Mouse (Mus musculus) heart, adult 2 months (tissue): ENCODE results near the gene Psmg4. TPM values are rescaled to one million over a fixed set of nuclear protein-coding genes. Genes with fewer than 3 reads are reported as not detected.

Source experiments
- DNase-seq, 2 experiments: peaks; one replicate each; pipeline ENCODE4 v3.0.0; 2021
- H3K27ac ChIP-seq: fragments of 200-600 bp; 2 replicates; pipeline ENCODE4 v1.8.1; 2022
- H3K27me3 ChIP-seq: fragments of 200-500 bp; 2 replicates; pipeline ENCODE4 v1.6.1; 2012; ENCODE audit warnings: mild to moderate bottlenecking, low read length, inconsistent platforms, mixed read lengths; ENCODE audit not compliant: control insufficient read depth, insufficient read depth
- H3K36me3 ChIP-seq: fragments of 200-500 bp; 2 replicates; pipeline ENCODE4 v1.6.1; 2012; ENCODE audit warnings: low read length, inconsistent platforms; ENCODE audit not compliant: control insufficient read depth, insufficient read depth
- H3K4me1 ChIP-seq: fragments of 200-500 bp; 2 replicates; pipeline ENCODE4 v1.6.1; 2011; ENCODE audit warnings: low read length; ENCODE audit not compliant: control insufficient read depth, insufficient read depth
- H3K4me3 ChIP-seq: fragments of 200-600 bp; 2 replicates; pipeline ENCODE4 v1.8.1; 2022
- H3K79me2 ChIP-seq: fragments of 200-500 bp; replicated peaks from 2 replicates; pipeline ENCODE4 v1.6.1; 2012; ENCODE audit warnings: mild to moderate bottlenecking, inconsistent platforms, low read length, moderate library complexity, mixed read lengths; ENCODE audit not compliant: control insufficient read depth, insufficient read depth
- H3K9ac ChIP-seq: fragments of 200-500 bp; 2 replicates; pipeline ENCODE4 v1.6.1; 2012; ENCODE audit warnings: low read depth, mild to moderate bottlenecking, control low read depth, inconsistent platforms, low read length, mixed read lengths
- CTCF ChIP-seq: fragments of 200-600 bp; IDR thresholded peaks from 2 replicates; pipeline ENCODE4 v1.8.1; 2022; ENCODE audit warnings: antibody characterized with exemption, mild to moderate bottlenecking, moderate library complexity
- EP300 ChIP-seq: fragments of 200-500 bp; IDR thresholded peaks from 2 replicates; pipeline ENCODE4 v1.6.1; 2011; ENCODE audit warnings: low read depth, low read length, control low read depth; ENCODE audit not compliant: insufficient read depth
- POLR2A ChIP-seq: fragments of 200-500 bp; IDR thresholded peaks from 2 replicates; pipeline ENCODE4 v1.6.1; 2011; ENCODE audit warnings: mild to moderate bottlenecking, low read depth, low read length, control low read depth; ENCODE audit not compliant: insufficient read depth
- WGBS: fragments of 180-500 bp; shearing (Covaris S2); methylation state at CpG from one replicate; pipeline ENCODE4 v1.1.7; 2018; 5-methylcytosine and 5-hydroxymethylcytosine counted together
- intact Hi-C: fragments of 180-260 bp; cut with DNase I; formaldehyde crosslinking; loops from one replicate; pipeline ENCODE4 v1.15.1; 2025
- polyA plus RNA-seq: library from polyadenylated mRNA; depleted of rRNA; stranded (reverse); fragments of >200 nt; gene quantifications from 2 replicates; pipeline ENCODE4 v1.2.3, GENCODE M21; 2012
- total RNA-seq, 2 experiments: library from RNA; stranded (reverse); gene quantifications; 2 replicates each; pipeline ENCODE4 v1.2.3; 2021

The Psmg4 gene
- total and polyA plus RNA-seq, 3 experiments, result 23.1 to 51.2 (median 29.0) TPM

- TF ChIP-seq CTCF, result peak; percentile 55
- no peak for TF ChIP-seq EP300
- TF ChIP-seq POLR2A, result no peak
- H3K36me3 ChIP-seq, result no peaks in the 10 kb centered on the region
- no peaks in the 10 kb centered on the region for H3K79me2 ChIP-seq
- no peak overlapping the region for H3K9ac ChIP-seq
- 54% methylated on average over 8 of the region's 8 CpGs for WGBS
- no peaks in the 10 kb centered on the region for H3K27me3 ChIP-seq
- intact Hi-C loops, result no loop called here
- H3K4me3 ChIP-seq, result no peak overlapping the region
- peak in 1 of 2 experiments; percentile 41 for DNase-seq
- H3K27ac ChIP-seq, result no peak overlapping the region
- peaks cover 6% of the 10 kb centered on the region for H3K4me1 ChIP-seq
Observed at GRCm38 (mm10) chr13:34192414-34193191, 29.8 kb downstream of the Psmg4 start.

GRCm38 (mm10) chr13:34193384-34193783, 30.6 kb downstream of the Psmg4 start:
- H3K79me2 ChIP-seq, result no peaks in the 10 kb centered on the region

GRCm38 (mm10) chr13:34195676-34196075, 32.9 kb downstream of the Psmg4 start:
- Histone ChIP-seq H3K4me1 (peaks cover 2% of the 10 kb centered on the region; the same call in 1 of the 2 replicates), H3K27ac (no peak overlapping the region), H3K27me3 (no peaks in the 10 kb centered on the region), H3K36me3 (no peaks in the 10 kb centered on the region), H3K79me2 (no peaks in the 10 kb centered on the region), H3K9ac (no peak overlapping the region), H3K4me3 (no peak overlapping the region)
- intact Hi-C loops, result no loop called here
- no peak for TF ChIP-seq POLR2A
- TF ChIP-seq EP300, result no peak
- no peak for TF ChIP-seq CTCF
- WGBS, result 43% methylated on average over 1 of the region's 1 CpGs
- no peak for DNase-seq

More at GRCm38 (mm10) chr13:34193384-34193783, 30.6 kb downstream of the Psmg4 start:
- Histone ChIP-seq H3K9ac (no peak overlapping the region), H3K27me3 (no peaks in the 10 kb centered on the region), H3K4me1 (peaks cover 5% of the 10 kb centered on the region; the same call in 1 of the 2 replicates), H3K27ac (no peak overlapping the region), H3K36me3 (no peaks in the 10 kb centered on the region), H3K4me3 (no peak overlapping the region)
- DNase-seq, result no peak
- 68% methylated on average over 8 of the region's 8 CpGs for WGBS
- intact Hi-C loops, result no loop called here
- no peak for TF ChIP-seq EP300
- no peak for TF ChIP-seq CTCF
- no peak for TF ChIP-seq POLR2A

GRCm38 (mm10) chr13:34205216-34205615, 42.5 kb downstream of the Psmg4 start:
- Histone ChIP-seq H3K4me3 (no peak overlapping the region), H3K4me1 (no peaks in the 10 kb centered on the region; the same call in none of the 2 replicates), H3K9ac (no peak overlapping the region), H3K79me2 (no peaks in the 10 kb centered on the region), H3K27ac (no peak overlapping the region), H3K36me3 (no peaks in the 10 kb centered on the region; the same call in 1 of the 2 replicates), H3K27me3 (no peaks in the 10 kb centered on the region)
- peak in 1 of 2 experiments; percentile 21 for DNase-seq
- 59% methylated on average over 3 of the region's 3 CpGs for WGBS
- intact Hi-C loops, result no loop called here
- TF ChIP-seq CTCF (no peak), EP300 (no peak)

- no peak for DNase-seq
- Histone ChIP-seq H3K27me3 (no peaks in the 10 kb centered on the region), H3K4me3 (no peak overlapping the region), H3K36me3 (no peaks in the 10 kb centered on the region; the same call in 1 of the 2 replicates), H3K4me1 (peaks cover 1% of the 10 kb centered on the region), H3K9ac (no peak overlapping the region), H3K79me2 (no peaks in the 10 kb centered on the region), H3K27ac (no peak overlapping the region)
- intact Hi-C loops, result no loop called here
- WGBS, result 48% methylated on average over 6 of the region's 6 CpGs
- TF ChIP-seq EP300 (no peak), CTCF (no peak), POLR2A (no peak)
Observed at GRCm38 (mm10) chr13:34207714-34208470, 45.1 kb downstream of the Psmg4 start.

- no peaks in the 10 kb centered on the region for H3K36me3 ChIP-seq
- no peak for DNase-seq
- TF ChIP-seq POLR2A (no peak), CTCF (no peak), EP300 (no peak)
- H3K4me3 ChIP-seq, result no peak overlapping the region
- H3K79me2 ChIP-seq, result no peaks in the 10 kb centered on the region
- no peak overlapping the region for H3K9ac ChIP-seq
- H3K4me1 ChIP-seq, result peaks cover 1% of the 10 kb centered on the region
- WGBS, result 34% methylated on average over 4 of the region's 4 CpGs
- intact Hi-C loops, result no loop called here
- H3K27me3 ChIP-seq, result no peaks in the 10 kb centered on the region
- H3K27ac ChIP-seq, result no peak overlapping the region
Observed at GRCm38 (mm10) chr13:34211261-34211775, 48.6 kb downstream of the Psmg4 start.
